Mouse (Mus musculus) ES-E14 (cell line): ENCODE results near the gene Ado.

Source experiments
- CHD2 ChIP-seq: IDR thresholded peaks from 2 replicates; pipeline ENCODE4 v1.6.1; 2014; ENCODE audit warnings: mild to moderate bottlenecking, low read depth, low read length, inconsistent platforms
- HCFC1 ChIP-seq: IDR thresholded peaks from 2 replicates; pipeline ENCODE4 v1.6.1; 2012; ENCODE audit warnings: low read length, inconsistent platforms, borderline replicate concordance; ENCODE audit not compliant: insufficient read depth
- MAFK ChIP-seq: IDR thresholded peaks from 2 replicates; pipeline ENCODE4 v1.6.1; 2014; ENCODE audit warnings: mild to moderate bottlenecking, low read depth, low read length, inconsistent platforms; ENCODE audit not compliant: insufficient read depth

DNA sequence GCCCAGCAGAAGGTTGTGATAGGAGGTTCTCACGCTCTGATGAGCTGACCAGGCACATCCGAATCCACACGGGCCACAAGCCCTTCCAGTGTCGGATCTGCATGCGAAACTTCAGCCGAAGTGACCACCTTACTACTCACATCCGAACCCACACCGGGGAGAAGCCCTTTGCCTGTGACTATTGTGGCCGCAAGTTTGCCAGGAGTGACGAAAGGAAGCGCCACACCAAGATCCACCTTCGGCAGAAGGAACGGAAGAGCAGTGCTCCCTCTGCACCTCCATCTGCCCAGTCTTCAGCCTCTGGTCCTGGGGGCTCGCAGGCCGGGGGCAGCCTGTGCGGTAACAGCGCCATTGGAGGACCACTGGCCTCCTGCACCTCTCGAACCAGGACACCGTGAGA is 8.2 kb downstream of the Ado start:
- TF ChIP-seq HCFC1 (no peak), MAFK (no peak), CHD2 (no peak)
